Mouse (Mus musculus): ENCODE data around the gene Lgr6. TPM values are rescaled to one million over a fixed set of nuclear protein-coding genes. Genes with fewer than 3 reads are reported as not detected.

The Lgr6 gene
- polyA plus RNA-seq, 1 experiment from 2014 or later, result 1.8 TPM

- Histone ChIP-seq H3K27me3 (ENCODE audit: control insufficient read depth, insufficient read depth, low read length) (no peaks in the 10 kb centered on the region), H3K36me3 (ENCODE audit: control insufficient read depth, insufficient read depth, low read length) (no peaks in the 10 kb centered on the region), H3K4me1 (ENCODE audit: control insufficient read depth, insufficient read depth, low read length) (no peaks in the 10 kb centered on the region), H3K4me2 (replicated peaks; ENCODE audit: low read depth, low read length) (no peak overlapping the region), H3K9ac (replicated peaks; ENCODE audit: low read depth, low read length) (no peak overlapping the region), H3K27ac (ENCODE audit: low read length) (no peak overlapping the region), H3K4me3 (ENCODE audit: low read depth, low read length) (no peak overlapping the region), H3K9me3 (ENCODE audit: control insufficient read depth, low read depth, low read length) (no peaks in the 10 kb centered on the region)
- WGBS, result 85% methylated on average over 9 of the region's 9 CpGs
- ATAC-seq (ENCODE audit: insufficient number of reproducible peaks, insufficient read depth, low FRiP score, low read depth), result no peak
Measured at GRCm38 (mm10) chr1:135012472-135012871, 92.6 kb downstream of the Lgr6 start.

GRCm38 (mm10) chr1:135011912-135012311 lies 93.2 kb downstream of the Lgr6 start:
- Histone ChIP-seq H3K4me2 (replicated peaks; ENCODE audit: low read depth, low read length) (no peak overlapping the region), H3K9me3 (ENCODE audit: control insufficient read depth, low read depth, low read length) (no peaks in the 10 kb centered on the region), H3K27ac (ENCODE audit: low read length) (no peak overlapping the region), H3K4me1 (ENCODE audit: control insufficient read depth, insufficient read depth, low read length) (no peaks in the 10 kb centered on the region), H3K27me3 (ENCODE audit: control insufficient read depth, insufficient read depth, low read length) (no peaks in the 10 kb centered on the region), H3K36me3 (ENCODE audit: control insufficient read depth, insufficient read depth, low read length) (no peaks in the 10 kb centered on the region), H3K9ac (replicated peaks; ENCODE audit: low read depth, low read length) (no peak overlapping the region), H3K4me3 (ENCODE audit: low read depth, low read length) (no peak overlapping the region)
- WGBS, result 86% methylated on average over 5 of the region's 5 CpGs
- no peak for ATAC-seq (ENCODE audit: insufficient number of reproducible peaks, insufficient read depth, low FRiP score, low read depth)

GRCm38 (mm10) chr1:135009833-135010232 lies 95.2 kb downstream of the Lgr6 start:
- 79% methylated on average over 3 of the region's 3 CpGs for WGBS

GRCm38 (mm10) chr1:135005696-135006095 lies 99.4 kb downstream of the Lgr6 start:
- H3K9ac ChIP-seq (replicated peaks; ENCODE audit: low read depth, low read length), result no peak overlapping the region
- H3K27ac ChIP-seq (ENCODE audit: low read length), result no peak overlapping the region
- H3K27me3 ChIP-seq (ENCODE audit: control insufficient read depth, insufficient read depth, low read length), result no peaks in the 10 kb centered on the region
- H3K4me2 ChIP-seq (replicated peaks; ENCODE audit: low read depth, low read length), result no peak overlapping the region
- WGBS, result 75% methylated on average over 7 of the region's 7 CpGs
- H3K9me3 ChIP-seq (ENCODE audit: control insufficient read depth, low read depth, low read length), result no peaks in the 10 kb centered on the region
- H3K4me1 ChIP-seq (ENCODE audit: control insufficient read depth, insufficient read depth, low read length), result no peaks in the 10 kb centered on the region
- H3K36me3 ChIP-seq (ENCODE audit: control insufficient read depth, insufficient read depth, low read length), result no peaks in the 10 kb centered on the region
- H3K4me3 ChIP-seq (ENCODE audit: low read depth, low read length), result no peak overlapping the region
- no peak for ATAC-seq (ENCODE audit: insufficient number of reproducible peaks, insufficient read depth, low FRiP score, low read depth)

More at GRCm38 (mm10) chr1:135009833-135010232, 95.2 kb downstream of the Lgr6 start:
- Histone ChIP-seq H3K4me3 (ENCODE audit: low read depth, low read length) (no peak overlapping the region), H3K36me3 (ENCODE audit: control insufficient read depth, insufficient read depth, low read length) (no peaks in the 10 kb centered on the region), H3K4me2 (replicated peaks; ENCODE audit: low read depth, low read length) (no peak overlapping the region), H3K4me1 (ENCODE audit: control insufficient read depth, insufficient read depth, low read length) (no peaks in the 10 kb centered on the region), H3K27ac (ENCODE audit: low read length) (no peak overlapping the region), H3K9me3 (ENCODE audit: control insufficient read depth, low read depth, low read length) (no peaks in the 10 kb centered on the region), H3K9ac (replicated peaks; ENCODE audit: low read depth, low read length) (no peak overlapping the region), H3K27me3 (ENCODE audit: control insufficient read depth, insufficient read depth, low read length) (no peaks in the 10 kb centered on the region)
- no peak for ATAC-seq (ENCODE audit: insufficient number of reproducible peaks, insufficient read depth, low FRiP score, low read depth)

- Histone ChIP-seq H3K36me3 (ENCODE audit: control insufficient read depth, insufficient read depth, low read length) (no peaks in the 10 kb centered on the region), H3K4me1 (ENCODE audit: control insufficient read depth, insufficient read depth, low read length) (no peaks in the 10 kb centered on the region), H3K9ac (replicated peaks; ENCODE audit: low read depth, low read length) (no peak overlapping the region), H3K4me3 (ENCODE audit: low read depth, low read length) (no peak overlapping the region), H3K27me3 (ENCODE audit: control insufficient read depth, insufficient read depth, low read length) (no peaks in the 10 kb centered on the region), H3K27ac (ENCODE audit: low read length) (no peak overlapping the region), H3K4me2 (replicated peaks; ENCODE audit: low read depth, low read length) (no peak overlapping the region), H3K9me3 (ENCODE audit: control insufficient read depth, low read depth, low read length) (no peaks in the 10 kb centered on the region)
- WGBS, result 56% methylated on average over 4 of the region's 4 CpGs
- no peak for ATAC-seq (ENCODE audit: insufficient number of reproducible peaks, insufficient read depth, low FRiP score, low read depth)
Measured at GRCm38 (mm10) chr1:135003346-135003745, 101.7 kb downstream of the Lgr6 start.

- Histone ChIP-seq H3K27ac (ENCODE audit: low read length) (no peak overlapping the region), H3K4me2 (replicated peaks; ENCODE audit: low read depth, low read length) (no peak overlapping the region), H3K36me3 (ENCODE audit: control insufficient read depth, insufficient read depth, low read length) (no peaks in the 10 kb centered on the region), H3K9ac (replicated peaks; ENCODE audit: low read depth, low read length) (no peak overlapping the region), H3K4me3 (ENCODE audit: low read depth, low read length) (no peak overlapping the region), H3K9me3 (ENCODE audit: control insufficient read depth, low read depth, low read length) (no peaks in the 10 kb centered on the region), H3K27me3 (ENCODE audit: control insufficient read depth, insufficient read depth, low read length) (no peaks in the 10 kb centered on the region), H3K4me1 (ENCODE audit: control insufficient read depth, insufficient read depth, low read length) (no peaks in the 10 kb centered on the region; the same call in 1 of the 2 replicates)
- no peak for ATAC-seq (ENCODE audit: insufficient number of reproducible peaks, insufficient read depth, low FRiP score, low read depth)
- 81% methylated on average over 9 of the region's 9 CpGs for WGBS
Measured at GRCm38 (mm10) chr1:135000527-135000926, 104.5 kb downstream of the Lgr6 start.

- Histone ChIP-seq H3K4me1 (ENCODE audit: control insufficient read depth, insufficient read depth, low read length) (no peaks in the 10 kb centered on the region; the same call in 1 of the 2 replicates), H3K9me3 (ENCODE audit: control insufficient read depth, low read depth, low read length) (no peaks in the 10 kb centered on the region), H3K36me3 (ENCODE audit: control insufficient read depth, insufficient read depth, low read length) (no peaks in the 10 kb centered on the region), H3K9ac (replicated peaks; ENCODE audit: low read depth, low read length) (no peak overlapping the region), H3K4me2 (replicated peaks; ENCODE audit: low read depth, low read length) (no peak overlapping the region), H3K27ac (ENCODE audit: low read length) (no peak overlapping the region), H3K4me3 (ENCODE audit: low read depth, low read length) (no peak overlapping the region), H3K27me3 (ENCODE audit: control insufficient read depth, insufficient read depth, low read length) (no peaks in the 10 kb centered on the region)
- no peak for ATAC-seq (ENCODE audit: insufficient number of reproducible peaks, insufficient read depth, low FRiP score, low read depth)
- 91% methylated on average over 8 of the region's 8 CpGs for WGBS
Measured at GRCm38 (mm10) chr1:134998231-134998630, 106.8 kb downstream of the Lgr6 start.

- no peaks in the 10 kb centered on the region for H3K36me3 ChIP-seq (ENCODE audit: control insufficient read depth, insufficient read depth, low read length)
- H3K27ac ChIP-seq (ENCODE audit: low read length), result no peak overlapping the region
- H3K4me1 ChIP-seq (ENCODE audit: control insufficient read depth, insufficient read depth, low read length), result no peaks in the 10 kb centered on the region; the same call in 1 of the 2 replicates
- no peak overlapping the region for H3K4me3 ChIP-seq (ENCODE audit: low read depth, low read length)
- H3K9ac ChIP-seq (replicated peaks; ENCODE audit: low read depth, low read length), result no peak overlapping the region
- no peaks in the 10 kb centered on the region for H3K9me3 ChIP-seq (ENCODE audit: control insufficient read depth, low read depth, low read length)
- no peaks in the 10 kb centered on the region for H3K27me3 ChIP-seq (ENCODE audit: control insufficient read depth, insufficient read depth, low read length)
- WGBS, result 65% methylated on average over 5 of the region's 5 CpGs
- ATAC-seq (ENCODE audit: insufficient number of reproducible peaks, insufficient read depth, low FRiP score, low read depth), result no peak
- H3K4me2 ChIP-seq (replicated peaks; ENCODE audit: low read depth, low read length), result no peak overlapping the region
Measured at GRCm38 (mm10) chr1:134997568-134997967, 107.5 kb downstream of the Lgr6 start.

- Histone ChIP-seq H3K9me3 (ENCODE audit: control insufficient read depth, low read depth, low read length) (no peaks in the 10 kb centered on the region), H3K36me3 (ENCODE audit: control insufficient read depth, insufficient read depth, low read length) (no peaks in the 10 kb centered on the region), H3K4me2 (replicated peaks; ENCODE audit: low read depth, low read length) (no peak overlapping the region), H3K4me3 (ENCODE audit: low read depth, low read length) (no peak overlapping the region), H3K27ac (ENCODE audit: low read length) (no peak overlapping the region), H3K27me3 (ENCODE audit: control insufficient read depth, insufficient read depth, low read length) (no peaks in the 10 kb centered on the region), H3K4me1 (ENCODE audit: control insufficient read depth, insufficient read depth, low read length) (no peaks in the 10 kb centered on the region; the same call in 1 of the 2 replicates), H3K9ac (replicated peaks; ENCODE audit: low read depth, low read length) (no peak overlapping the region)
- WGBS, result 85% methylated on average over 7 of the region's 7 CpGs
- ATAC-seq (ENCODE audit: insufficient number of reproducible peaks, insufficient read depth, low FRiP score, low read depth), result no peak
Measured at GRCm38 (mm10) chr1:134996471-134996870, 108.6 kb downstream of the Lgr6 start.

Data from stomach, embryonic 14.5 days (tissue).